Mouse (Mus musculus): ENCODE results near the gene Xpo1. TPM values are rescaled to one million over a fixed set of nuclear protein-coding genes. Genes with fewer than 3 reads are reported as not detected.

Gene Xpo1
- 191 and 196 TPM in 2 replicates for total RNA-seq (2017)

- peak; percentile 83 for ATAC-seq (ENCODE audit: extremely low read depth, insufficient number of reproducible peaks, low FRiP score, poor library complexity, severe bottlenecking)
These were observed at the start of gene Xpo1 for GRCm38 (mm10) chr11:23255427-23256193. Gene Xpo1 (plus strand): TSS chr11:23256041.

- no peak for ATAC-seq (ENCODE audit: extremely low read depth, insufficient number of reproducible peaks, low FRiP score, poor library complexity, severe bottlenecking)
These were observed 46.1 kb upstream of the Xpo1 start for GRCm38 (mm10) chr11:23209717-23210116.

- no peak for ATAC-seq (ENCODE audit: extremely low read depth, insufficient number of reproducible peaks, low FRiP score, poor library complexity, severe bottlenecking)
These were observed 45.0 kb upstream of the Xpo1 start for GRCm38 (mm10) chr11:23210590-23211510.

GRCm38 (mm10) chr11:23217430-23217829, 38.4 kb upstream of the Xpo1 start:
- ATAC-seq (ENCODE audit: extremely low read depth, insufficient number of reproducible peaks, low FRiP score, poor library complexity, severe bottlenecking) = no peak

- ATAC-seq (ENCODE audit: extremely low read depth, insufficient number of reproducible peaks, low FRiP score, poor library complexity, severe bottlenecking) = no peak
These were observed 19.8 kb upstream of the Xpo1 start for GRCm38 (mm10) chr11:23236015-23236414.

- ATAC-seq (ENCODE audit: extremely low read depth, insufficient number of reproducible peaks, low FRiP score, poor library complexity, severe bottlenecking) = no peak
These were observed 1.9 kb upstream of the Xpo1 start for GRCm38 (mm10) chr11:23253931-23254330.

- ATAC-seq (ENCODE audit: extremely low read depth, insufficient number of reproducible peaks, low FRiP score, poor library complexity, severe bottlenecking) = no peak
These were observed 1.3 kb upstream of the Xpo1 start for GRCm38 (mm10) chr11:23254548-23254947.

- ATAC-seq (ENCODE audit: extremely low read depth, insufficient number of reproducible peaks, low FRiP score, poor library complexity, severe bottlenecking) = no peak
These were observed 801 bp upstream of the Xpo1 start for GRCm38 (mm10) chr11:23255053-23255426.

- no peak for ATAC-seq (ENCODE audit: extremely low read depth, insufficient number of reproducible peaks, low FRiP score, poor library complexity, severe bottlenecking)
These were observed 457 bp downstream of the Xpo1 start for GRCm38 (mm10) chr11:23256194-23256802.

GRCm38 (mm10) chr11:23256803-23257704, 1.2 kb downstream of the Xpo1 start:
- peak; percentile 57 for ATAC-seq (ENCODE audit: extremely low read depth, insufficient number of reproducible peaks, low FRiP score, poor library complexity, severe bottlenecking)

GRCm38 (mm10) chr11:23259073-23259472, 3.2 kb downstream of the Xpo1 start:
- ATAC-seq (ENCODE audit: extremely low read depth, insufficient number of reproducible peaks, low FRiP score, poor library complexity, severe bottlenecking) = no peak

- ATAC-seq (ENCODE audit: extremely low read depth, insufficient number of reproducible peaks, low FRiP score, poor library complexity, severe bottlenecking) = no peak
These were observed 3.6 kb downstream of the Xpo1 start for GRCm38 (mm10) chr11:23259481-23259880.

GRCm38 (mm10) chr11:23260186-23260585, 4.3 kb downstream of the Xpo1 start:
- no peak for ATAC-seq (ENCODE audit: extremely low read depth, insufficient number of reproducible peaks, low FRiP score, poor library complexity, severe bottlenecking)

GRCm38 (mm10) chr11:23261490-23261889, 5.6 kb downstream of the Xpo1 start:
- ATAC-seq (ENCODE audit: extremely low read depth, insufficient number of reproducible peaks, low FRiP score, poor library complexity, severe bottlenecking) = no peak

- no peak for ATAC-seq (ENCODE audit: extremely low read depth, insufficient number of reproducible peaks, low FRiP score, poor library complexity, severe bottlenecking)
These were observed 9.1 kb downstream of the Xpo1 start for GRCm38 (mm10) chr11:23264949-23265348.

GRCm38 (mm10) chr11:23271770-23272724, 16.2 kb downstream of the Xpo1 start:
- ATAC-seq (ENCODE audit: extremely low read depth, insufficient number of reproducible peaks, low FRiP score, poor library complexity, severe bottlenecking) = peak; percentile 60; the same call in 1 of the 2 replicates

GRCm38 (mm10) chr11:23275780-23276179, 19.9 kb downstream of the Xpo1 start:
- no peak for ATAC-seq (ENCODE audit: extremely low read depth, insufficient number of reproducible peaks, low FRiP score, poor library complexity, severe bottlenecking)

GRCm38 (mm10) chr11:23284469-23284868, 28.6 kb downstream of the Xpo1 start:
- no peak for ATAC-seq (ENCODE audit: extremely low read depth, insufficient number of reproducible peaks, low FRiP score, poor library complexity, severe bottlenecking)

All from neutrophil, adult 5-6 weeks (primary cell).